Mouse (Mus musculus) c-Kit-positive CD71-negative TER-119-negative erythroid progenitor cells, embryonic 14.5 days (primary cell): ENCODE data around the gene Tead4.
"Not testable (repeated sequence)": the region's sequence is repeated elsewhere in the genome, so short reads cannot be mapped to it uniquely, and the experiment has no call there.

Source experiments
- DNase-seq: peaks from one replicate; pipeline ENCODE4 v3.0.0-alpha.2; 2013; ENCODE audit warnings: low read depth

Tead4 gene

GRCm38 (mm10) chr6:128300134-128301001, at the start of gene Tead4:
Gene Tead4, minus strand, starts transcription at chr6:128300823.
- no peak for DNase-seq

- DNase-seq: no peak
Measured at GRCm38 (mm10) chr6:128349711-128350110, 49.1 kb upstream of the Tead4 start.

GRCm38 (mm10) chr6:128346782-128347181, 46.2 kb upstream of the Tead4 start:
- DNase-seq: no peak

- no peak for DNase-seq
Measured at GRCm38 (mm10) chr6:128345623-128346022, 45.0 kb upstream of the Tead4 start.

- no peak for DNase-seq
Measured at GRCm38 (mm10) chr6:128341956-128342723, 41.5 kb upstream of the Tead4 start.

GRCm38 (mm10) chr6:128338876-128339275, 38.3 kb upstream of the Tead4 start:
- no peak for DNase-seq

- no peak for DNase-seq
Measured at GRCm38 (mm10) chr6:128337467-128337866, 36.8 kb upstream of the Tead4 start.

GRCm38 (mm10) chr6:128334397-128335124, 33.9 kb upstream of the Tead4 start:
- peak; percentile 72 for DNase-seq

GRCm38 (mm10) chr6:128318317-128318716, 17.7 kb upstream of the Tead4 start:
- DNase-seq: peak; percentile 69

- DNase-seq: no peak
Measured at GRCm38 (mm10) chr6:128315597-128315996, 15.0 kb upstream of the Tead4 start.

- DNase-seq: no peak
Measured at GRCm38 (mm10) chr6:128314796-128315195, 14.2 kb upstream of the Tead4 start.

- peak; percentile 43 for DNase-seq
Measured at GRCm38 (mm10) chr6:128308311-128308710, 7.7 kb upstream of the Tead4 start.

GRCm38 (mm10) chr6:128304801-128305200, 4.2 kb upstream of the Tead4 start:
- no peak for DNase-seq

GRCm38 (mm10) chr6:128302640-128303039, 2.0 kb upstream of the Tead4 start:
- not testable (repeated sequence) for DNase-seq

- no peak for DNase-seq
Measured at GRCm38 (mm10) chr6:128301891-128302290, 1.3 kb upstream of the Tead4 start.

GRCm38 (mm10) chr6:128301458-128301857, 835 bp upstream of the Tead4 start:
- no peak for DNase-seq

- no peak for DNase-seq
Measured at GRCm38 (mm10) chr6:128299292-128300133, 1.1 kb downstream of the Tead4 start.

- DNase-seq: no peak
Measured at GRCm38 (mm10) chr6:128298246-128298645, 2.4 kb downstream of the Tead4 start.

- no peak for DNase-seq
Measured at GRCm38 (mm10) chr6:128296750-128297393, 3.8 kb downstream of the Tead4 start.

GRCm38 (mm10) chr6:128295876-128296749, 4.5 kb downstream of the Tead4 start:
- DNase-seq: no peak
